Mouse (Mus musculus): Measurements from ENCODE around the gene Slc9b1.
A peak's percentile ranks its signal among the peaks of the same experiment; 100 is the strongest.

Gene Slc9b1

GRCm38 (mm10) chr3:135393186-135393585 lies 45.4 kb downstream of the Slc9b1 start:
- DNase-seq, result no peak

GRCm38 (mm10) chr3:135395085-135395484 lies 47.3 kb downstream of the Slc9b1 start:
- DNase-seq, result no peak

- no peak for DNase-seq
Observed at GRCm38 (mm10) chr3:135396081-135396480, 48.3 kb downstream of the Slc9b1 start.

- no peak for DNase-seq
Observed at GRCm38 (mm10) chr3:135397112-135397511, 49.3 kb downstream of the Slc9b1 start.

- peak; percentile 91 to 93 for DNase-seq
Observed at GRCm38 (mm10) chr3:135402201-135402658, 54.4 kb downstream of the Slc9b1 start.

GRCm38 (mm10) chr3:135403211-135403610 lies 55.4 kb downstream of the Slc9b1 start:
- DNase-seq, result no peak

GRCm38 (mm10) chr3:135403856-135404255 lies 56.0 kb downstream of the Slc9b1 start:
- DNase-seq, result no peak

GRCm38 (mm10) chr3:135404599-135404998 lies 56.8 kb downstream of the Slc9b1 start:
- no peak for DNase-seq

- DNase-seq, result no peak
Observed at GRCm38 (mm10) chr3:135407351-135407750, 59.5 kb downstream of the Slc9b1 start.

GRCm38 (mm10) chr3:135409219-135409618 lies 61.4 kb downstream of the Slc9b1 start:
- no peak for DNase-seq

- DNase-seq, result no peak
Observed at GRCm38 (mm10) chr3:135411056-135411455, 63.2 kb downstream of the Slc9b1 start.

- no peak for DNase-seq
Observed at GRCm38 (mm10) chr3:135411824-135412223, 64.0 kb downstream of the Slc9b1 start.

GRCm38 (mm10) chr3:135417245-135417644 lies 69.4 kb downstream of the Slc9b1 start:
- no peak for DNase-seq

GRCm38 (mm10) chr3:135417799-135418198 lies 70.0 kb downstream of the Slc9b1 start:
- DNase-seq, result no peak

- DNase-seq, result peak in 1 of 2 experiments; percentile 18
Observed at GRCm38 (mm10) chr3:135420542-135421309, 72.9 kb downstream of the Slc9b1 start.

GRCm38 (mm10) chr3:135421310-135421594 lies 73.4 kb downstream of the Slc9b1 start:
- DNase-seq, result no peak

- no peak for DNase-seq
Observed at GRCm38 (mm10) chr3:135422232-135422855, 74.5 kb downstream of the Slc9b1 start.

GRCm38 (mm10) chr3:135422856-135423607 lies 75.2 kb downstream of the Slc9b1 start:
- peak; percentile 87 to 92 for DNase-seq

- DNase-seq, result no peak
Observed at GRCm38 (mm10) chr3:135423608-135424212, 75.9 kb downstream of the Slc9b1 start, which contains the start of gene Cisd2. Gene Cisd2 (minus strand): TSS chr3:135423925.

GRCm38 (mm10) chr3:135436901-135437616 lies 89.2 kb downstream of the Slc9b1 start:
- DNase-seq, result no peak

GRCm38 (mm10) chr3:135437758-135438495 lies 90.1 kb downstream of the Slc9b1 start, which contains the start of gene Ube2d3:
Gene Ube2d3 (plus strand): TSS chr3:135438149.
- peak; percentile 99 for DNase-seq

- peak; percentile 97 to 98 for DNase-seq
Observed at GRCm38 (mm10) chr3:135438531-135438912, 90.7 kb downstream of the Slc9b1 start.
